Mouse (Mus musculus) left cerebral cortex, adult 2 months (tissue): ENCODE data around the gene Rapgef2. TPM values are rescaled to one million over a fixed set of nuclear protein-coding genes. Genes with fewer than 3 reads are reported as not detected.

Experiments
- DNase-seq, 2 experiments: peaks; one replicate each; pipeline ENCODE4 v3.0.0; 2021 to 2022; ENCODE audit warnings: low spot score in 2 of 2, mixed read lengths in 1 of 2; ENCODE audit errors: extremely low spot score in 1 of 2
- H3K27ac ChIP-seq: fragments of 200-600 bp; 2 replicates; pipeline ENCODE4 v1.8.1; 2022
- H3K4me3 ChIP-seq: fragments of 200-600 bp; 2 replicates; pipeline ENCODE4 v1.8.1; 2022
- CTCF ChIP-seq: fragments of 200-600 bp; IDR thresholded peaks from 2 replicates; pipeline ENCODE4 v1.8.1; 2022; ENCODE audit warnings: antibody characterized with exemption, mild to moderate bottlenecking, moderate library complexity
- intact Hi-C: fragments of 180-260 bp; cut with DNase I; formaldehyde crosslinking; loops from one replicate; pipeline ENCODE4 v1.15.1; 2025
- total RNA-seq, 2 experiments: library from RNA; stranded (reverse); gene quantifications; 2 replicates each; pipeline ENCODE4 v1.2.3; 2021

The Rapgef2 gene
- total RNA-seq, 2 experiments from 2014 or later: 122 to 130 TPM

GRCm38 (mm10) chr3:79144672-79145406, 141.5 kb downstream of the Rapgef2 start:
- DNase-seq: peak; percentile 58 to 67
- intact Hi-C loops: loop anchor here (2.0 kb wide), 1 partner anchor 130 kb away; no protein-coding TSS in a partner anchor
- TF ChIP-seq CTCF: no peak
- peak overlapping the region; percentile 46 for H3K4me3 ChIP-seq
- peak overlapping the region; percentile 98 for H3K27ac ChIP-seq

GRCm38 (mm10) chr3:79144085-79144484, 142.2 kb downstream of the Rapgef2 start:
- no peak for DNase-seq
- H3K4me3 ChIP-seq: peak overlapping the region; percentile 46
- TF ChIP-seq CTCF: no peak
- intact Hi-C loops: loop anchor here (2.0 kb wide), 1 partner anchor 129 kb away; no protein-coding TSS in a partner anchor
- H3K27ac ChIP-seq: peak overlapping the region; percentile 98

GRCm38 (mm10) chr3:79139245-79139644, 147.1 kb downstream of the Rapgef2 start:
- no peak for TF ChIP-seq CTCF
- Histone ChIP-seq H3K4me3 (no peak overlapping the region), H3K27ac (peak overlapping the region; percentile 3; the same call in 1 of the 2 replicates)
- DNase-seq: no peak
- intact Hi-C loops: no loop called here

- DNase-seq: no peak
- intact Hi-C loops: no loop called here
- no peak overlapping the region for H3K4me3 ChIP-seq
- H3K27ac ChIP-seq: no peak overlapping the region
- TF ChIP-seq CTCF: no peak
Measured at GRCm38 (mm10) chr3:79138601-79139000, 147.7 kb downstream of the Rapgef2 start.

GRCm38 (mm10) chr3:79130991-79131390, 155.3 kb downstream of the Rapgef2 start:
- no peak overlapping the region for H3K4me3 ChIP-seq
- DNase-seq: no peak
- no peak for TF ChIP-seq CTCF
- intact Hi-C loops: no loop called here
- peak overlapping the region; percentile 45; the same call in 1 of the 2 replicates for H3K27ac ChIP-seq

GRCm38 (mm10) chr3:79129044-79129600, 157.2 kb downstream of the Rapgef2 start:
- H3K27ac ChIP-seq: peak overlapping the region; percentile 50
- H3K4me3 ChIP-seq: no peak overlapping the region
- no peak for DNase-seq
- intact Hi-C loops: no loop called here
- no peak for TF ChIP-seq CTCF

GRCm38 (mm10) chr3:79127797-79128196, 158.5 kb downstream of the Rapgef2 start:
- intact Hi-C loops: no loop called here
- Histone ChIP-seq H3K4me3 (no peak overlapping the region), H3K27ac (no peak overlapping the region)
- TF ChIP-seq CTCF: no peak
- no peak for DNase-seq

- DNase-seq: no peak
- Histone ChIP-seq H3K4me3 (no peak overlapping the region), H3K27ac (no peak overlapping the region)
- TF ChIP-seq CTCF: no peak
- intact Hi-C loops: no loop called here
Measured at GRCm38 (mm10) chr3:79126857-79127256, 159.5 kb downstream of the Rapgef2 start.

- DNase-seq: no peak
- no peak overlapping the region for H3K4me3 ChIP-seq
- TF ChIP-seq CTCF: no peak
- intact Hi-C loops: no loop called here
- no peak overlapping the region for H3K27ac ChIP-seq
Measured at GRCm38 (mm10) chr3:79121391-79121790, 164.9 kb downstream of the Rapgef2 start.

GRCm38 (mm10) chr3:79119983-79120382, 166.3 kb downstream of the Rapgef2 start:
- H3K27ac ChIP-seq: no peak overlapping the region
- DNase-seq: no peak
- TF ChIP-seq CTCF: no peak
- H3K4me3 ChIP-seq: no peak overlapping the region
- intact Hi-C loops: no loop called here

GRCm38 (mm10) chr3:79110153-79110552, 176.2 kb downstream of the Rapgef2 start:
- H3K4me3 ChIP-seq: no peak overlapping the region
- no peak for DNase-seq
- H3K27ac ChIP-seq: no peak overlapping the region
- peak; percentile 54 for TF ChIP-seq CTCF
- intact Hi-C loops: no loop called here

GRCm38 (mm10) chr3:79108246-79108645, 178.1 kb downstream of the Rapgef2 start:
- TF ChIP-seq CTCF: no peak
- DNase-seq: no peak
- H3K27ac ChIP-seq: no peak overlapping the region
- intact Hi-C loops: no loop called here
- no peak overlapping the region for H3K4me3 ChIP-seq
